Mouse (Mus musculus) left cerebral cortex, adult 11 months (tissue): ENCODE data around the gene Cand2.

Source experiments
- DNase-seq: peaks from one replicate; pipeline ENCODE4 v3.0.0; 2022; ENCODE audit warnings: low spot score

Cand2 gene

GRCm38 (mm10) chr6:115774501-115774921 is at the start of gene Cand2:
TSS of gene Cand2 (plus strand) at chr6:115774538.
- DNase-seq, result no peak

- DNase-seq, result no peak
Observed at GRCm38 (mm10) chr6:115727108-115727507, 47.2 kb upstream of the Cand2 start.

DNA sequence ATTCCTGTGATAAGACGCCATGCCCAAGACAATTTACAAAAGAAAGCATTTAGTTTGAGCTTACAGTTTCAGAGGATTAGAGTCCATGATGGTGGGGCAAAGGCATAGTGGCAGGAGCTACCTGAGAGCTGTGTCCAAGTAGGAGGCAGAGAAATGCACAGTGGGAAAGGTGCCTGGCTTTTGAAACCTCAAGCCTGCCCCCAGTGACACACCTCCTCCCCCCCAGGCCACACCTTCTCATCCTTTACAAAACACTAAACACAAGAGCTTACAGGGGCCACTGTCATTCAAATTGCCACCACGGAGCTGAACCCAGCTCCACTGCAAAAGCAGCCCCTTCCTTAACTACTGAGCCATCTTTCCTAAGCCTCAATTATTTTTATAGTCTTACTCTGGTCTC is 46.8 kb upstream of the Cand2 start:
- DNase-seq, result no peak

DNA sequence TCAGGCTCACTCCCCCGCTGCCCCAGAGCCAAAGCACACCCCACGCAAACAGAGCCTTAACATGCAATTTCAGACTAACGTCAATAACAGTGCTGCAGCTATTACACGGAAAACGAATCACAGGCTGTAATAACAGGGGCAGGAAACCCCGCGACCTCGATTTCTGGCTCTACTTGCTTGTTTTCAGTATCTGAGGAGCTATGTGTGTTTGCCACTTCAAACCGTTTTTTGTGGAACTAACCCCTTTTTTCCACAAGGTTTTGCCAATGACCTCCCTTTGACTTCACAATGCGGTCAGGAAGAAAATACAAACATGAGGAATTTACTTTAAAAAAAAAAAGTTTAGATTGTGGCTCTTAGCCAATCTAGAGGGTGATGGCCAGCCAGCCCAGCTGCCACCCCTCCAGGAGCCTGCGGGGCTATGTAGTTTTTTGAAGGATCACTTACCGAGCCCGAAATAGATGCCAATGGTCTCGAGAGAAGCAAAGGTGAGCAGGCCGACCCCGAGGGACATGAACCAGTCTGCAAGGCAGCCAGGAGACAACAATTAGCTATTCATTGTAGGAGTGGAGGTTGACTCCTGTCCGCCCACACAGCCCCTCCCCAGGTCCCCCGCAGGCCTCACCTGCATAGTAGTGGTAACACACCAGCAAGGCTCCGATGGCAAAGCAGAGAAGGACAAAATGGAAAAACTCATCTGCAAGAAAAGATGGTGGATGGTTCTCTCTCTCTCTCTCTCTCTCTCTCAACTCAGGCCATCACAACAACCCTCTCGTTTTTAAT is 43.6 kb upstream of the Cand2 start:
- DNase-seq, result no peak

DNA sequence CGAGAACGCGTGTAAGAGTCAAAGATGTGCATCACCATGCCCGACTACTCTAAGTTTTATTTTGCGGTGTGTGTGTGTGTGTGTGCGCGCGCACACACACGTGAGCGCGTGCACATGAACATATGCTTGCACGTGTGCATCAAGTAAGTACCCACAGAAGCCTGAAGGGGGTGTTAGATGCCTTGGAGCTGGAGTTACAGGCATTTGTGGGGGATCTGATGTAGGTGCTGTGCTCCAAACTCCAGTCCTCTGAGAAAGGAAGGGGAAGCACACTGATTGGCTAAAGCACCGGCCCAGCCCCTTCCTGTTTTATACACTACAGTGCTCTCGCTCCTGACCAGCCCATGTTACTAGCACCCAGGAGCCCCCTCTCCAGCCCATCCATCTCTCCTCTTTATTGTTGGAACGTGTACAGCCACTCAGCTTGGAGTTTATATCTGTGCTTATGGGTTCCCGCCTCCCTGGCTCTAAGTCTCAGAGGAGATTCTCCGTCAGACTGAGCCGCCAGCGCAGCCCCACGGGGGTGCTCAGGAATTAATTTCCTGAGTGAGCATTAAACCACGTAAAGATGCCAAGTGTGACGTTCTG is 41.9 kb upstream of the Cand2 start:
- DNase-seq, result no peak

DNA sequence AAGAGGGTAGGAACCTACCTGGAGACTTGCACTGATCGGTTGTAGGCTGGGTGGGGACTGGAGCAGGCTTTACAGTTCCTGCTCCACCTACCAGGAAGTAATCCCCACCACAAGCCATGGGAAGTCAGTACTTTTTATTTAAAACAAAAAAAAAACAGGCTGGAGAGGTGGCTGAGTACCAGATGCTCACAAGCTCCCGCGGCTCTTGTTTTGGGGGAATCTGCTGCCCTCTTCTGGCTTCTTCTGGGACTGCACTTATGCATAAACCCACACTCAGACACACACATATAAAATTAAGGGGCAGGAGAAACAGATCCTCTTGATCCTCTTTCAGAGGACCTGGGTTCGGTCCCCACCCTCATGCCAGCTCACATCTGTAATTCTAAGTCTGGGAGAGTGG is 39.4 kb upstream of the Cand2 start:
- no peak for DNase-seq

DNA sequence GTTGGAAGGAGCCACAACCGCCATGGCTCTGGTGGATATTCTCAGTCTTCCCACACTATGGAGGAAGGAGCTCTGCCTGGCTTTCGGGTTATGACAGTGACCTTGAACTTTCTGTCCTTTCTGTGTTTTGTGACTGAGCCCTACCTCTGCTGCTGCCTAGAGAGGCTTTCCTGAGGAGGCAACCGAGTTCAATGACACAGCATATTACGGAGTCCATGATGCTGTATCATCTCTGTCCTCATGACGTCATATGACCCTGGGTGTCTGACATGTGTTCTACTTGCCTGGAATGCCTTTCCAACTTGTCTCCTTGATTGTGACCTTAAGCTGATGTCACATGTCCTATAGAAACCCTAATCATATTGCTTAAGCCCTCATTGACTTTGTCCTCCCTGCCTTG is 35.3 kb upstream of the Cand2 start:
- no peak for DNase-seq

DNA sequence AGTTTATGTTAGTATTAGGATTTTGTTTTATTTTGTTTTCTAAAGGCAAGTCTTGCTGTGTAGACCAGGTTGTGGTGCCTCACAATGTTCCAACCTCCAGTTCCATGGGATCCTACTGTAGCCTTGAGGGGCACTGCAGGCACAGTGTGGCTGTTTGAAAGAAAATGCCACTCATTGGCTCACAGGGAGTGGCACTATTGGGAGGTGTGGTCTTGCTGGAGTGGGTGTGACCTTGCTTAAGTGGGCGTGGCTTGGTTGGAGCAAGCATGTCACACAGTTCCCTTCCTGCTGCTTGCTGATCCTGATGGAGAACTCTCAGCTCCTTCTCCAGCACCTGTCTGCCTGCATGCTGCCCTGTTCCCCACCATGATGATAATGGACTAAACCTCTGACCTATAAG is 30.8 kb upstream of the Cand2 start:
- DNase-seq, result no peak

GRCm38 (mm10) chr6:115746326-115746725 is 28.0 kb upstream of the Cand2 start:
- no peak for DNase-seq

DNA sequence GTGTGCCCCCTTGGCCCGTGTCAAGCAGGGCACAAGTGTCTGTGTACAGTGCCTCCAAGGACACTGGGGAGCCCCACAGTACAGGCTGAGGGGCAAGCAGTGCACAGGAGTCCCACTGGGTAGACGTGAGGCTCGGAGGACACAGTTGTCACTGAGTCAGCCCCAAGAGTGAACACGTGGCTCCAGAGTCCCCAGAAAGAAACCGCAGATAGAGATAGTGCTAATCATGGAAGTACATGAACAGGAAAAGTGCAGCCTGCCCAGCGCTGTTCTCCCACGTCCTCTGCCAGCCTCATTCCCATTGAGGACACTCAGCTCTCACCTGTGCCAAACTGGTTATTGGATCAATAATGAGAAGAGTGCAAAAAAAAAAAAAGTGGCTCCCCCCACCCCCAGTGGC is 18.8 kb upstream of the Cand2 start:
- no peak for DNase-seq

- no peak for DNase-seq
Observed at GRCm38 (mm10) chr6:115758981-115759435, 15.3 kb upstream of the Cand2 start.

GRCm38 (mm10) chr6:115759461-115759860 is 14.9 kb upstream of the Cand2 start:
- no peak for DNase-seq

DNA sequence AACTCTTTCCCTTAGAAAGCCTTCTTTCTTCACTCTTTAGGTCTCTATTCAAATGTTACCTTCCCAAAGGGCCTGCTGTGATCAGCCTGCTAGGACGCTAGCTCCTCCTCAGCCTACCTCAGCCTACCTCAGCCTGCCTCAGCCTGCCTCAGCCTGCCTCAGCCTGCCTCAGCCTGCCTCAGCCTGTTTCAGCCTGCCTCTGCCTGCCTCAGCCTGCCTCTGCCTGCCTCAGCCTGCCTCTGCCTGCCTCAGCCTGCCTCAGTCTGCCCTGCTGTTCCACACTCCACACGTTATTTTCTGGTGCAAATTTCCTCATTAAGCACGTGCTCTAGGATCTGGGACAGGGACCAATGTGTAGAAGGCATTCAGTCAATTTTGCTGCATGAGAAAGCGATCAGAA is 14.2 kb upstream of the Cand2 start:
- no peak for DNase-seq

DNA sequence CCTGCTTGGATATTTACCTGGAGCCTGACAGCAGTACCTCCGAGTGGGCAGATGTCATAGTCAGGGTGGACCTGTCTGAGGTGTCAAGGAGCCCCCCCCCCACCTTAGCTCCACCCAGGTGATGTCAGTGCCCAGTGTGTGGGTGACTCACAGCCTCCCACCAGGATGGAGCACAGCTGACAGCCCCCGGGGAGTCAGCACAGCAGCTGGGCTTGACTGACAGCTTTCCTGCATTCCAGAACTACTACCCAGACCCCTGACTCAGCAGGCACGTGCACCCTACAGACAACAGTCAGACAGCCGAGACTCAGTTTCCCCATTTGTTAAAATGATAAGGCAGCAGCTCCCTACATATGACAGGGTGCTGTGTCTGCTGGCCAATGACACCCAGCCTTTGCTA is 13.4 kb upstream of the Cand2 start:
- DNase-seq, result no peak

DNA sequence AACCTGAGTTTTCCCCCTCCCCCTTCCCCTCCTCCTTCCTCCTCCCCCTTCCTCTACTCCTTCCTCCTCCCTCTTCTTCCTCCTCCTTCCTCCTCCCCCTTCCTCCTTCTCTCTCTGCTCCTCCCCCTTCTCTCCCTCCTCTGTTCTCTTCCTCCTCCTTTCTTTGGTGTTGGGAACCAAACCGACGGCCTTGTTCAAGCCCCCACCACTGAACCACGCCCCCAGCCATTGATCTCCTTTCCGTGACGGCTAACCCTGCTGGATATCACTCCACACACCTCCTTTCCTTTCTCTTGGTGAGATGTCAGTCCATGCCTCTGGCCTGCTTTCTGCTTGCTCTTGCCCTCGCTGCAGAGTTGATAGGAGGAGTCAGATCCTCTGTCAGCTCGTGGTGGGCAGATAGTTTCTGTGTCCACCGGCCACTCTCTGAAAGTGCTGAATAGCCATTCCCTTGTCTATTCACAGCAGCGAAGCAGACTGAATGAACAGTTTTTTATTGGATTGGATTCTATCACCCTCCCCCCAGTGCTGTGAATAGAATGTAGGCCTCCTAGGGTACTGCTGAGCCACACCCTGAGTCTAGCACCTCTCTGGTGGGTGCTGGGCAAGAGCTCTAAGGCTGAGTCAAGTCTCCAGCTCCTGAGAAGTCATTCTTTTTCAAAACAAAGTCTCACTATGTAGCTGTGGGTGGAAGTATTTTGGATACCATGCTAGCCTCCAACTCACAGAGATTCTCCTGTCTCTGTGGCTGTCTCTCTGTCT is 12.2 kb upstream of the Cand2 start, which contains the start of gene Tmem40:
Tmem40 (minus strand) TSS at position 416 of the 762 bp plus-strand sequence.
- no peak for DNase-seq

- DNase-seq, result no peak
Observed at GRCm38 (mm10) chr6:115764179-115764578, 10.2 kb upstream of the Cand2 start.

- no peak for DNase-seq
Observed at GRCm38 (mm10) chr6:115767357-115767756, 7.0 kb upstream of the Cand2 start.

DNA sequence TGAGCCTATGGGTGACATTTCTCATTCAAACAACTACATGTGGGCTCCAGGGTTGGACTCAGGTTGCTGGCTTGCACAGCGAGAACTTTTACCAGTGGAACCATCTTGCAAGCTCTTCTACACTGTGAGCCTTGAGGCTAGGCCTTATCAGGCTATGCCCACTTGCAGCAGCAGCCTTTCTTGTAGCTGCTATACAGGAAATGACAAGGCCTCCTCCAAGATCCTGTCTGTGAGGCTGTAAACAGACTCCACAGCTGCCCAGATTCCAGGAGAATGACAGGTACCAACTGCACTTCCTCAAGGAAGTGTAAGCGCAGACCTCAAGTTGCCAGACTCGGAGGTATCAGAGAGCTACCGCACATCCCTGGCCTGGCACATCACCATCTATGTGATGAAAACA is 6.1 kb upstream of the Cand2 start:
- DNase-seq, result no peak

DNA sequence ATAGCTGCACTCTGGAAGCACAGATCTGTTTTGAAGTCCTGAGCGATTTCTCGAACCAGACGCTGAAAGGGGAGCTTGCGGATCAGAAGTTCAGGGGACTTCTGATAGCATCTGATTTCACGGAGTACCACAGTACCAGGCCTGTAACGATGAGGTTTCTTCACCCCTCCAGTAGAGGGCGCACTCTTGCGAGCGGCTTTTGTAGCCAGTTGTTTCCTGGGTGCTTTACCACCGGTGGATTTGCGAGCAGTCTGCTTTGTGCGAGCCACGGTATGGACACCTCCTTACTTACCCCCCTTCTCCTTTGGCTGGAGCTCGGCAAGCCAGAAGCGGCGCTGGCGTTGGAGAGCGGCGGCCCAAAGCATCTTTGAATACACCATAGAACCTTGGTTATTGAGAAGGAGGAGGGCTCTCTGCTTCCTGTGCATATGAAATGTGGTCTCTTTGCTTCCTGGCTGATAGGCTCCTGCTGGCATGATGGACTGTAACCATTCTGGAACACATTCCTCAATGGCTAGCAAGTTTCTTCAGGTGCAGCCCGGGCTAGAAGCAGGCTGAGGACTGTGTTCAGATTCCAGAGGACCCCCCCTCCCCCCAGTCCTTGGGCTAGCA is 4.2 kb upstream of the Cand2 start:
- DNase-seq, result no peak

- no peak for DNase-seq
Observed at GRCm38 (mm10) chr6:115770852-115771251, 3.5 kb upstream of the Cand2 start.

DNA sequence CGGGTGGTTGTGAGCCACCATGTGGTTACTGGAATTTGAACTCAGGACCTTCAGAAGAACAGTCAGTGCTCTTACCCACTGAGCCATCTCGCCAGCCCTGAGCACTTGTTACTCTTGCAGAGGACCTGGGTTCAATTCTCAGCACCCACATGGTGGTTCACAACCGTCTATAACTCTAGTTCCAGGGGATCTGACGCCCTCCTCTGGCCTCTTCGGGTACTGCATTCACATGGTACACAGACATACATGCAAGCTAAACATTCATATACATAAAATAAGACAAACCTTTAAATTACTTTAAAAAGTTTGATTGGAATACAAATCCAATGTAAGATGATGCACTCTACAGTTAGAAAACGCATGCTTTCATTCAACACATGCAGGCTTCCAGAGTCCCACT is 2.1 kb upstream of the Cand2 start:
- DNase-seq, result no peak

DNA sequence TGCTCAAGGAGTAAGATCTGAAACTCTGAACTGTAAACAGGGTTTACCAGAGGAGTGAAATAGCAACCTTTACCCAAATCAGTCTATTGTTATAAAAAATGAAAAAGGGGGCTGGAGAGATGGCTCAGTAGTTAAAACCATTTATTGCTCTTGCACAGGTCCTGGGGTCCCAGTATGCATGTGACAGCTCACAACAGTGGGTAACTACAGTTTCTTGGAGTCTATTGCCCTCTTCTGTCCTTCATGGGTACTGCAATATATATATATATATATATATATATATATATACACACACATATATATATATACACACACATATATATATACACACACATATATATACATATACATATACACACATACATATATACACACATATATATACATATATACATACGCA is 1.7 kb upstream of the Cand2 start:
- DNase-seq, result no peak
